Mouse (Mus musculus): Measurements from ENCODE around the gene Prdm12.

Prdm12 gene

GRCm38 (mm10) chr2:31639901-31640608, at the start of gene Prdm12:
Gene Prdm12 (plus strand): TSS chr2:31640037.
- DNase-seq (ENCODE audit: low spot score in 2 of 2), result no peak

GRCm38 (mm10) chr2:31591799-31592484, 47.9 kb upstream of the Prdm12 start:
- no peak for DNase-seq (ENCODE audit: low spot score in 2 of 2)

- DNase-seq (ENCODE audit: low spot score in 2 of 2), result no peak
Observed at GRCm38 (mm10) chr2:31607555-31607954, 32.3 kb upstream of the Prdm12 start.

- no peak for DNase-seq (ENCODE audit: low spot score in 2 of 2)
Observed at GRCm38 (mm10) chr2:31609859-31610261, 30.0 kb upstream of the Prdm12 start.

- no peak for DNase-seq (ENCODE audit: low spot score in 2 of 2)
Observed at GRCm38 (mm10) chr2:31610922-31611321, 28.9 kb upstream of the Prdm12 start.

- DNase-seq (ENCODE audit: low spot score in 2 of 2), result no peak
Observed at GRCm38 (mm10) chr2:31611400-31611799, 28.4 kb upstream of the Prdm12 start.

- DNase-seq (ENCODE audit: low spot score in 2 of 2), result no peak
Observed at GRCm38 (mm10) chr2:31612627-31613026, 27.2 kb upstream of the Prdm12 start.

- DNase-seq (ENCODE audit: low spot score in 2 of 2), result no peak
Observed at GRCm38 (mm10) chr2:31613781-31614180, 26.1 kb upstream of the Prdm12 start.

- DNase-seq (ENCODE audit: low spot score in 2 of 2), result no peak
Observed at GRCm38 (mm10) chr2:31618484-31619161, 21.2 kb upstream of the Prdm12 start.

- DNase-seq (ENCODE audit: low spot score in 2 of 2), result no peak
Observed at GRCm38 (mm10) chr2:31619208-31619607, 20.6 kb upstream of the Prdm12 start.

- no peak for DNase-seq (ENCODE audit: low spot score in 2 of 2)
Observed at GRCm38 (mm10) chr2:31633531-31633930, 6.3 kb upstream of the Prdm12 start.

GRCm38 (mm10) chr2:31635281-31636137, 4.3 kb upstream of the Prdm12 start:
- no peak for DNase-seq (ENCODE audit: low spot score in 2 of 2)

GRCm38 (mm10) chr2:31636138-31636741, 3.6 kb upstream of the Prdm12 start:
- DNase-seq (ENCODE audit: low spot score in 2 of 2), result no peak

GRCm38 (mm10) chr2:31636742-31637141, 3.1 kb upstream of the Prdm12 start:
- no peak for DNase-seq (ENCODE audit: low spot score in 2 of 2)

- no peak for DNase-seq (ENCODE audit: low spot score in 2 of 2)
Observed at GRCm38 (mm10) chr2:31637311-31637710, 2.5 kb upstream of the Prdm12 start.

GRCm38 (mm10) chr2:31637807-31638206, 2.0 kb upstream of the Prdm12 start:
- no peak for DNase-seq (ENCODE audit: low spot score in 2 of 2)

GRCm38 (mm10) chr2:31638581-31639465, 1.0 kb upstream of the Prdm12 start:
- no peak for DNase-seq (ENCODE audit: low spot score in 2 of 2)

- DNase-seq (ENCODE audit: low spot score in 2 of 2), result no peak
Observed at GRCm38 (mm10) chr2:31639466-31639760, 424 bp upstream of the Prdm12 start.

GRCm38 (mm10) chr2:31640609-31641507, 1.0 kb downstream of the Prdm12 start:
- no peak for DNase-seq (ENCODE audit: low spot score in 2 of 2)

GRCm38 (mm10) chr2:31641508-31641830, 1.6 kb downstream of the Prdm12 start:
- no peak for DNase-seq (ENCODE audit: low spot score in 2 of 2)

All from left cerebral cortex, adult 9 months (tissue).